Mouse (Mus musculus) ES-Bruce4 (cell line): ENCODE data around the gene Mettl7a3. TPM values are rescaled to one million over a fixed set of nuclear protein-coding genes. Genes with fewer than 3 reads are reported as not detected.
"Not testable (repeated sequence)": the region's sequence is repeated elsewhere in the genome, so short reads cannot be mapped to it uniquely, and the experiment has no call there.

ENCODE experiments used
- H3K27ac ChIP-seq: 2 replicates; pipeline ENCODE4 v1.5.1; 2012; ENCODE audit warnings: low read length, inconsistent platforms; ENCODE audit not compliant: insufficient read depth
- H3K27me3 ChIP-seq: 2 replicates; pipeline ENCODE4 v1.6.1; 2012; ENCODE audit warnings: mild to moderate bottlenecking, low read length, inconsistent platforms; ENCODE audit not compliant: control insufficient read depth, poor library complexity, insufficient read depth, severe bottlenecking
- H3K36me3 ChIP-seq: 2 replicates; pipeline ENCODE4 v1.6.1; 2012; ENCODE audit warnings: inconsistent platforms, mild to moderate bottlenecking, low read length, moderate library complexity; ENCODE audit not compliant: control insufficient read depth, poor library complexity, insufficient read depth, severe bottlenecking
- H3K4me1 ChIP-seq: one replicate; pipeline ENCODE4 v1.8.1; 2011; ENCODE audit warnings: low read length; ENCODE audit not compliant: control insufficient read depth, insufficient read depth
- H3K4me3 ChIP-seq: 2 replicates; pipeline ENCODE4 v1.5.1; 2011; ENCODE audit warnings: low read depth, mild to moderate bottlenecking, low read length
- H3K9ac ChIP-seq: 2 replicates; pipeline ENCODE4 v1.6.1; 2012; ENCODE audit warnings: low read depth, mild to moderate bottlenecking, inconsistent platforms; ENCODE audit not compliant: poor library complexity, severe bottlenecking
- H3K9me3 ChIP-seq: replicated peaks from 2 replicates; pipeline ENCODE4 v1.6.1; 2012; ENCODE audit warnings: mild to moderate bottlenecking, low read length, inconsistent platforms; ENCODE audit not compliant: control insufficient read depth, poor library complexity, insufficient read depth, severe bottlenecking
- CTCF ChIP-seq: IDR thresholded peaks from one replicate; pipeline ENCODE4 v1.8.1; 2011; ENCODE audit warnings: low read depth, low read length
- EP300 ChIP-seq: IDR thresholded peaks from 2 replicates; pipeline ENCODE4 v1.6.1; 2011; ENCODE audit warnings: low read depth, low read length; ENCODE audit not compliant: insufficient read depth
- POLR2A ChIP-seq: IDR thresholded peaks from one replicate; pipeline ENCODE4 v1.8.1; 2011; ENCODE audit warnings: low read length; ENCODE audit not compliant: insufficient read depth
- polyA plus RNA-seq: library from polyadenylated mRNA; stranded (reverse); fragments of >200 nt; gene quantifications from 2 replicates; pipeline ENCODE4 v1.2.4, GENCODE M21; 2011; ENCODE audit warnings: low read depth; ENCODE audit not compliant: missing spikeins, insufficient read depth, insufficient read length

Gene Mettl7a3
- polyA plus RNA-seq, 1 experiment: not detected

DNA sequence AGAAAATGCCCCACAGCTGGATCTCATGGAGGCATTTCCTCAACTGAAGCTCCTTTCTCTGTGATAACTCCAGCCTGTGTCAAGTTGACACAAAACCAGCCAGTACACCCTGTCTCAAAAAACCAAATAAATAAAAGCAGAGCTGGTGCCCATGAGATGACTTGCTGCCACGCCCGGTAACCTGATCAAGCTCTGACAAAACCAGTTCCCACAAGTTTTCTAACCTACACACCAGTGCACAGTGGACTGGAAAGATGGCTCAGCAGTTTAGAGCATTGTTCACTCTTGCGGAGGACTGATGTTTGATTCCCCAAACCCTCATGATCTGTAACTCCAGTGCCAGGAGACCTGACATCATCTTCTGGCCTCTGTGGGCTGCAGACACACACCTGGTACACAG is 9.5 kb upstream of the Mettl7a3 start:
- H3K27me3 ChIP-seq: no peaks in the 10 kb centered on the region
- TF ChIP-seq EP300 (no peak), CTCF (no peak), POLR2A (no peak)
- H3K9me3 ChIP-seq: no peaks in the 10 kb centered on the region
- H3K9ac ChIP-seq: no peak overlapping the region
- H3K4me1 ChIP-seq: no peaks in the 10 kb centered on the region
- H3K36me3 ChIP-seq: no peaks in the 10 kb centered on the region
- H3K4me3 ChIP-seq: no peak overlapping the region
- H3K27ac ChIP-seq: no peak overlapping the region

DNA sequence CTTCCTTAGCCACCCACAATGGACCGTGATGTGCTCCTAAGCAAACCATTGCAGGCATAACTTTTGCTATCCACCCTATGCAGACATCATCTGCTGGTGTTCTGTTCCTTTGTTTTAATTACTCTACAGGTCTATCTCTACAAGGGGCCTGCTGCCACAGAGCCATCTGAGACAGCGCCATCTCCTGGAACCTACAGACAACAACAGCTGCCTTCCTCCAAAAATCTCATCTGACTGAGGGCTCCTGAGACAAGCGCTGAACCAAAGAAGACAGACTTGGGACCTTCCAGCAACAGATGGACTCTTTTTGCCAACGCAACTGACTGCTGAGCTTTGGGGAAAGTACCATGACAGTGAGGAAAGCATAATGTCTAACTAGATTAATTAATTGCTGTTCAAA is 6.6 kb upstream of the Mettl7a3 start:
- H3K4me3 ChIP-seq, H3K36me3 ChIP-seq, H3K27me3 ChIP-seq, H3K4me1 ChIP-seq, H3K27ac ChIP-seq, H3K9ac ChIP-seq, H3K9me3 ChIP-seq: not testable (repeated sequence)
- TF ChIP-seq CTCF: peak; percentile 24

DNA sequence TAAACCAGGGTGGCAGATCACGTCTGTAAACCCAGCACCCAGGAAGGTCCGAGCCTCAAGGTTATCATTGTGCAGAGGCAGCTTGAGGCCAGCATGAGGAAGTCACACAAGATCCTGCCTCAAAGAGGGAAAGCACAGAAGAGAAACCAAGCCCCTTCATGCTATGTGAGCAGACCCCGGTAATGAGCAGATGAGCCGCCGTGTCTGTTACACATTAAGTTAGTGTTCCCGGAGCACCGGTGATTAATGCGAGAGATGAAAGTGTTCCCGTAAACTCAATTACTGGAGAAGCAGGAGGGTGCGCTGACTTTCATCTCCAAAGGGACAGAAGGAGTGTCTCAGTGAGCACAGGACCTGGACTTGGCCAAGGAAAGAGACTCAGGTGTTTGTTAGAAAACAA is 5.4 kb upstream of the Mettl7a3 start:
- H3K36me3 ChIP-seq, H3K9ac ChIP-seq, H3K4me3 ChIP-seq, H3K27me3 ChIP-seq, H3K27ac ChIP-seq, H3K4me1 ChIP-seq, H3K9me3 ChIP-seq: not testable (repeated sequence)

DNA sequence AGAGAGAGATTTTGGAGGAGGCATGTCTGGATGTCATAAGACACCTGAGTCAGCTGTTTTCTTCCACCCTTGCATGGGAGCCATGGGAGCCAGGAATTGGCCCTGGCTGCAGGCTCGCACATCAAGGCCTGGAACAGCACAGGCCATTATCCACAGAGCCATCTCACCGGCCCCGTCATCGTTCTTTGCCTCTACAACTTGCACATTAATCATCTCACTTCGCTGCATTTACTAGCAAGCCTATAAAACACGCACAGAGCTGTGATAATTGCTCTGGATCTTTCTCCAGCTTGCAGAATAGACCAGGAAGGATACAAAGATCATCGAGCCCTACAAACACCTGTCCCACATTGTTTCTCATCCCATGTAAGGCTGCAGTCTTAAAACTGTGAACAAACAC is 4.0 kb upstream of the Mettl7a3 start:
- H3K36me3 ChIP-seq: no peaks in the 10 kb centered on the region
- H3K27ac ChIP-seq: no peak overlapping the region
- H3K4me3 ChIP-seq: no peak overlapping the region
- no peaks in the 10 kb centered on the region for H3K27me3 ChIP-seq
- H3K4me1 ChIP-seq: no peaks in the 10 kb centered on the region
- TF ChIP-seq POLR2A (no peak), CTCF (no peak), EP300 (no peak)
- H3K9me3 ChIP-seq: no peaks in the 10 kb centered on the region
- H3K9ac ChIP-seq: no peak overlapping the region

DNA sequence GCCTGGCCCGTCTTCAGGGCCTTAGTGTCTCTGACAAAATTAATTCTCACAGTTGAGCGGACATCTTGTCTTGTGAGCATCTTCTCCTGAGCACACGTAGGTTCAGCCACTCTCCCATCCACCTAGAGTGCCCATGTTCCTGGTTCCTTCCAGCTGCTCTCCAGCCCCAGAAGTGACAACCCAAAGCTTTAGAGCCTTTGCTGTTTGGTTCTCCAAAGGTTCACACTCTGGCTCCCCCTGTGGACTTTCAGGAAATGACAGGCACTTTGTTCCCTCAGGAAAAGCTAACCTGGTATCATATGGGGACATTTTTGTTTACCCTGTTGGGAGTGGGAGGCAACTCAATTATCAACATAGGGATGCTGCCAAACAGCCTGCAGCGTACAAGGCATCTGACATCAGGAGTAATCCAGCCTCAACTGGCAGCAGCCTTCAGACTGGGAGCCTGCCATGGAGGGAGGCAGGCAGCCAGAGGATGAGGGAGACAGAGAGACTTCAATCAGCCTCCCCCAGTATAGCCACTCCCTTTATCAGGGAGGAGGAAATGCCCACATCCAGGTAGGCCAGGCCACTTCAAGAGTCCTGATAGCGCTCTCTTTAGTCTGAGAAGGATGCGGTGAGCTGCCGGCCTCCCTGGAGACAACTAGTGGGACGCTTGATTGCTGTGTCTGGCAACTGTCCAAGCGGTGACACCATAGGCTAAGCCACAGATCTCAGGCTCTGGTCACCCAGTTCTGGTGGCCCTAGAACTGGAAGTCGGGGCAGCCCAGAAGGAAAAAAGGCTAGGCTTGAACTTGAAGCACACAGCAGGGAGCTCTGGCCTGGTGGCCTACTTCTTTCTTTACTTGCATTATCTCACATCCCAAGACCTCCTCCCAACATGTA is 2.4 kb upstream of the Mettl7a3 start:
- not testable (repeated sequence) for H3K9me3 ChIP-seq, H3K27ac ChIP-seq, H3K9ac ChIP-seq, H3K36me3 ChIP-seq, H3K4me1 ChIP-seq, H3K4me3 ChIP-seq, H3K27me3 ChIP-seq

DNA sequence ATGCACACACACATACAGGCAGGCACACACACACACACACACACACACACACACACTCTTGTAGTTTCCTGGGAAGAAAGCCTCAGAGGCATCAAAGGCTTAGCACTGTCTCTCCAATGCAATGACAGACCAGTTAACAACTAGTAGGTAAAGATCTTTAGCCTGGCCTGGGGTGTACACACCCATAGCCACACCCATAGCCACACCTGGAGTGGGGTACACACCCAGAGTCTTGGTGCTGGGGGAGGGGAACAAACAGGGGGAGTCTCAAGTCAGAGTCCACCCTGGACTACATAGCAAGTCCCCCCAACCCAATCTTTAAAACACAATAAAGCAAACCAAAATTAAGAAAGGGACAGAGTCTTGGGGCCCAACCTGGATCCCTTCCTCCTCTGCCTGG is 2.6 kb downstream of the Mettl7a3 start:
- H3K4me3 ChIP-seq, H3K36me3 ChIP-seq: not testable (repeated sequence)

DNA sequence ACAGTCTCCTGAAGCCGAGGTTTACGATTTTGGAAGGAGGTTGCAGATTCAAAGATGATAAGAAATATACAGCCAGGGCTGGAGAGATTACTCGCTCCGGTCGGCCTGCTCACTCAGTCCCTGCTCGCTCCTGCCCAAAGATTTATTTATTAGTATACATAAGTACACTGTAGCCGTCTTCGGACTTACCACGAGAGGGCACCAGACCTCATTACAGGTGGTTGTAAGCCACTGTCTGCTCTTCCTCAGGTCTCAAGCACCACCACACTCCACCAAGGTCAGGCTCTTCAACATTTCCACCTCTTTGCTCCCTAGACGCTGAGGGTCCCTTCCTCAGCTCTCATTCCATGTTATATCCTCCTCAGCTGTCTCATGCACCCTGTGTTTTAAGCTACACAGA is 3.1 kb downstream of the Mettl7a3 start:
- H3K36me3 ChIP-seq, H3K4me3 ChIP-seq, H3K9me3 ChIP-seq, H3K4me1 ChIP-seq, H3K27me3 ChIP-seq, H3K9ac ChIP-seq, H3K27ac ChIP-seq: not testable (repeated sequence)
- peak; percentile 30 for TF ChIP-seq CTCF

More for the DNA sequence above, 2.6 kb downstream of the Mettl7a3 start:
- H3K27me3 ChIP-seq, H3K9ac ChIP-seq, H3K27ac ChIP-seq, H3K4me1 ChIP-seq, H3K9me3 ChIP-seq: not testable (repeated sequence)

DNA sequence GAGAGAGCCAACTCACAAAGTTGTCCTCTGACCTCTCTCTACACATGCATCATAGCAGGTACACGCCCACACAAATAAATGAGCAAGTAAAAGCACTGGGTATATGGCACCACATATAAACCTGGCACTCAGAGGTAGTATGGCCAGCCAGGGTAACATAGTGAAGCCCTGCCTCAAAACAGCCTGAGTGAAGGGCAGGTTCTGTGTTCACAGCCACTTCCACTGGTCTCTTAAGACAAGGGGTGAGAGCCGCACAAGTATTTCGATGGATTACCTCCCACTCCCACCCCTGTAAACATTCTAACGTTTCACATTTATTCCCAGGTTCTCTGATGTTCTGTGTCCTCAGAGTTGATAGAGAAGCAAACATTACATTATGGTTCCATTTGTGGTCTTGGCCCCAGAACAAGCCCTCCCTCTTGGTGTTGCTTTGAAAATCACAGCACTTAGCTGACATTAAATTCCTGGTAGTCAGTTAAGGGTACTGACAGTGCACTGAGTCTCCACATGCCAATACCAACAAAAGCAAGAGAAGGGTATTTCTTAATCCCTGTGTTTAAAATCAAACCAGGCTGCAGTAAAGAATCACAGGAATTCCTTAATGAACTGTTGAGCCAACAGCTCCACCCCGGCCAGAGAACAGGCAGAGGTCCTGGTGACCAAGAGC is 6.7 kb downstream of the Mettl7a3 start:
- H3K9me3 ChIP-seq, H3K4me1 ChIP-seq, H3K36me3 ChIP-seq, H3K27me3 ChIP-seq, H3K4me3 ChIP-seq, H3K27ac ChIP-seq, H3K9ac ChIP-seq: not testable (repeated sequence)
